Mouse (Mus musculus) ES-E14 (cell line): Measurements from ENCODE around the gene Nt5c1b.

Experiments used
- CHD2 ChIP-seq: IDR thresholded peaks from 2 replicates; pipeline ENCODE4 v1.6.1; 2014; ENCODE audit warnings: mild to moderate bottlenecking, low read depth, low read length, inconsistent platforms
- HCFC1 ChIP-seq: IDR thresholded peaks from 2 replicates; pipeline ENCODE4 v1.6.1; 2012; ENCODE audit warnings: low read length, inconsistent platforms, borderline replicate concordance; ENCODE audit not compliant: insufficient read depth
- MAFK ChIP-seq: IDR thresholded peaks from 2 replicates; pipeline ENCODE4 v1.6.1; 2014; ENCODE audit warnings: mild to moderate bottlenecking, low read depth, low read length, inconsistent platforms; ENCODE audit not compliant: insufficient read depth
- ZNF384 ChIP-seq: IDR thresholded peaks from 2 replicates; pipeline ENCODE4 v1.6.1; 2012; ENCODE audit warnings: low read depth, low read length, inconsistent platforms

DNA sequence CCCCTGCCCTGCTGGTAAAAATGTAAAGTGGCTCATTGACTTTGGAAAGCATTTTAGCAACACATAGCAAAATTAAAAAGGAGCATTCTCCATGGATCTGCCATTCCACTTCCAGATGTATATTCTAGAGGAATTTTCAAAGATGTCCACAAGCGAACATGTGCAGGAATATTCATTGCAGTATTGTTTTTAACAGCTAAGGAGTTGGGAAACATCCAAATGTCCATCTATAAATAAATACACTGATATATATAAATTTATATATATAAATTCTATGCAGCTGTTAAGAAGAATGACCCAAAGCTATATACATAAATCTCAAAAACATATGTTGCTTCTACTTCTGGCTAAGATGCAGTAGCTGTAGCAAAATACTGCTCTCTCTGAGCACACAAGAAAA lies 61.2 kb downstream of the Nt5c1b start:
- TF ChIP-seq ZNF384 (no peak), CHD2 (no peak), HCFC1 (no peak), MAFK (no peak)
